Mouse (Mus musculus) cerebellum, postnatal 25 days (tissue): ENCODE measurements at regions not wholly inside any gene's neighbourhood (a gene's known extent, or its start where the extent isn't known, plus 50 kb on each side); places are given as distances from the start of the nearest gene placed in this dataset.
A peak's percentile ranks its signal among the peaks of the same experiment; 100 is the strongest.

Source experiments
- DNase-seq, 2 experiments: peaks; one replicate each; pipeline ENCODE4 v3.0.0; 2021; ENCODE audit warnings: mixed read lengths in 2 of 2

DNA sequence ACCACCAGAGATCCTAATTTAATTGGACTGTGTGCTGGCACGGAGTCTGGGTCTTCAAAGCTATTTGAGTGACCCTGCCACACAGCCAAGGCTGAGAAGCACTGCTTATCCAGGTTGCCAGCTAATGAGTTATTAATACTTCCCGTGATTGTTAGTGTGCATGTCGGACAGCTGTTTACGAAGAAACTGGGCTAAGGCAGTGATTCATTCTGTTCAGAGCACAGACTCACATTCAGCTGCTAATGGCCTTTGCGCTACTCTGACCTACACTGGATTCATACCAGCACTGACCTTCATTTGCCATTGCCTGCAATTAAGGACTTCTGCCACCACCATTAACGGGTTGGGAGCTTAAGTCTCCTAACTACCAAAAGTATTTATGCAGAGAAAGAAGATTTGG lies 156.7 kb upstream of the Dppa4 start:
- DNase-seq, result no peak

DNA sequence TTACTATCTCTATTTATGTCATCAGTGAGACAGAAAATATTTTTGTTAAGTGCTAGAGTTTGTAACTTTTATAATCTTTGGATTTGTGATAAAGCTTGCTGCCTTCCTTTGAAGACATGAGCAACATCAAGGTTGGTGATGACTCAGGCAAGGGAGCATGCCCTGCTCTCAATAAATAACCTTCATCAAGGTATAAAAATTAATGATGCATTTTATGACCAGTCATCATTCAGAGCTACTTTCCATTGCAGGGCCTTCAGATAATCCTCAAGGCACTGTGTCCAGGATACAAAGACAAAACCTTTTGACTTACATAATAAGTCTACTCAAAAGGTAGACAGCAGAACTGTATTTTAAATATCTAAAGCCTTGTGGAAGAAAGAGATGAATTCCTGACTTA lies 156.2 kb upstream of the Dppa4 start:
- DNase-seq, result no peak

DNA sequence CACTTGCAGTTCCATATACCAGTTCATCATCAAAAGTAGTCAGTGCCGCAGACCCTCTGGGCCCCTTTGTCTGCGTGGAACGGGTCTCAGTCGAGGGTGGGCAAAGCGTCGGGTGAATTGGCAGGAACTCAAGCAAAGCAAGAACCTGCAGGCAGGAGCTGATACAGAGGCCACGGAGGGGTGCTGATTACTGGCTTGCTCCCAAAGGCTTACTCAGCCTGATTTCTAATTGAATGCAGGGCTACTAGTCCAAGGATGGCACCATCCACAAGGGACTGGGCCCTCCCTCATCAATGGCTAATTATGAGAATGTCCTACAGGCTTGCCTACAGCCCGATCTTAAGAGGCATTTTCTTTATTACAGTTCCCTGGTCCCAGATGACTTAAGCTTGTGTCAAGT lies 128.2 kb upstream of the Dppa4 start:
- peak in 1 of 2 experiments; percentile 5 for DNase-seq

DNA sequence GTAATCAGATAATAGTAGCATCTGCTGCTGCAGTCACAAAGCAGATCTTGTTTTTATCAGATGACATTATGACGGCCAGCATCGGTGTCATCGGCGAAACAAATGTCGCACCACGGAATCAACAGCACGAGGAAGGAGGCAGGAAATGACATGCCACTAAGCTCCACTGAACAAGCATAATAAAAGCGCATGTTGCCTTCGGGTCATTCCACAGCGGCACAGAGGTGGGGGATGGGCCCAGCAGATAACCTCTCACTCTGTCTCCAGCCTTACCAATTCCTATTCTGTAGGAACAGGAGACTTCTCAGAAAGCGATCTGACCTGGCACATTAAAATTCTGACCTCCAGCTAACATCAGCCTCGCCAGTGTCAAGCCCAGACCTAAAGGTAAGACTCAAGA lies 93.1 kb upstream of the Dppa4 start:
- DNase-seq, result peak in 1 of 2 experiments; percentile 15

DNA sequence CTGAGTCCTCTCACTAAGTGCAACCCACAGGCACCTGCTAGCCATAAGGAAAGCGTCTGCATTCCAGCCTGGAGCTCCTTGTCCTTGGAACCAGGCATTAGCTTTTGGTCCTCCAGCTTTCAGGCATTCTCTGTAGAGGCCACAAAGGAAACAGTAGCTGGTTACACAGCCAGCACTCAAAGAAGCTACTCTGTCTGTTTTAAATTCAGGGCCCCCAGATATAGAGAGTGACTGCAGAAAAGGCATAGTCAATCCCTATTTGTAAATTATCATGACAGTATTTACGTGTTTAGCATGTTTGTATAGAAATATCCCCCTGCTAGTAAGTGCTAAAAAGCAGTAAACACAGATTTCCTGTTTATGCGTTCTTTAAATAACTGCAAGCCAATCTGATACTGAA lies 91.3 kb upstream of the Dppa4 start:
- DNase-seq, result no peak

DNA sequence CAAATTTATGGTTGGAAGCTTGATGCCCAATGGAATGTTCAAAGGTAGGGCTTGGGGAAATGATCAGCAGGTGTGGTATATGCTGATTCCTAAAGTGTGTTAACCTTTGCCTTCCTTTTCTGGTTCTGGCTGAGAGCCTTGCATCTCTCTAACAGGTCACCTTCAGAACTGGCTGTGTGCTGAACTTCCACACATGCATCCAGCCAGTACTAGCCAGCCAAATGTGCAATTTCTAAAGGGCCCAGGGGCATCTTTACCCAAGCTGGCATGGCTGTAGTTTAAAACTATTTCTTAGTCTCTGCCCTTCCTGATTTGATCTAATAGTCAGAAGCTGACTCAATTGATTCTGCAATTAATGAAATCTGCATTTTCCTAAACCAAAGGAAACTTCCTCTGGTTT lies 68.6 kb upstream of the Dppa4 start:
- no peak for DNase-seq
